Mouse (Mus musculus): ENCODE measurements around the gene Tnfrsf1a.

DNA sequence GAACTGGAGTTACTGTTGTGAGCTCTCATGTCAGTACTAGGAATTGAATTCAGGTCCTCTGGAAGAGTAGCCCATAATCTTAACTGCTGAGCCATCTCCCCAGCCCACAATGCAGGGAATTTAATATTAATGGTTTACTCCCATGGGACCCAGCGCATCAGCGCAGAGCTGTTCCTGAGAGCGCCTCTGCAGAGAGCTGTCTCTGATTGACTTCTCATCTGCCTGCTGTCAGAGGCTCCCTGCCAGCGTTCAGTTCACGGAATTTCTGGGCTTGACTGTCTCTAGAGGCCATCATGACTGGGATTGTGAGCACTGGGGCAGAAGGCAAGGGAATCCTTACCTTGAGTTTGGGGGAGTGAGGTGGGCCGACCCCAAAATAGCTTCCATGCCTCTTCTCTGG lies 27.9 kb downstream of the Tnfrsf1a start:
- TF ChIP-seq POLR2A (IDR thresholded peaks at IDR 0.05; ENCODE audit: extremely low read depth, insufficient read depth, low read length) (no peak), CTCF (IDR thresholded peaks at IDR 0.05; ENCODE audit: low read depth, low read length) (no peak)

Data from liver, adult 2 months (tissue).